Mouse (Mus musculus): ENCODE data around the gene Myom1. TPM values are rescaled to one million over a fixed set of nuclear protein-coding genes. Genes with fewer than 3 reads are reported as not detected.

Myom1 gene
- total RNA-seq, 1 experiment from 2014 or later = 6.3 TPM

GRCm38 (mm10) chr17:71089781-71090480, 87.5 kb downstream of the Myom1 start:
- no peak for ATAC-seq (replicated peaks; ENCODE audit: low read depth, poor library complexity, severe bottlenecking)

GRCm38 (mm10) chr17:71091024-71091423, 88.6 kb downstream of the Myom1 start:
- no peak for ATAC-seq (replicated peaks; ENCODE audit: low read depth, poor library complexity, severe bottlenecking)

GRCm38 (mm10) chr17:71092341-71092740, 89.9 kb downstream of the Myom1 start:
- ATAC-seq (replicated peaks; ENCODE audit: low read depth, poor library complexity, severe bottlenecking) = no peak

- ATAC-seq (replicated peaks; ENCODE audit: low read depth, poor library complexity, severe bottlenecking) = 0 out of 2 replicates have a peak, but pooled peaks have one; percentile 28
Observed at GRCm38 (mm10) chr17:71093793-71094192, 91.4 kb downstream of the Myom1 start.

GRCm38 (mm10) chr17:71094438-71094837, 92.0 kb downstream of the Myom1 start:
- no peak for ATAC-seq (replicated peaks; ENCODE audit: low read depth, poor library complexity, severe bottlenecking)

- no peak for ATAC-seq (replicated peaks; ENCODE audit: low read depth, poor library complexity, severe bottlenecking)
Observed at GRCm38 (mm10) chr17:71096557-71097208, 94.2 kb downstream of the Myom1 start.

GRCm38 (mm10) chr17:71097209-71097597, 94.8 kb downstream of the Myom1 start:
- no peak for ATAC-seq (replicated peaks; ENCODE audit: low read depth, poor library complexity, severe bottlenecking)

GRCm38 (mm10) chr17:71098606-71099005, 96.2 kb downstream of the Myom1 start:
- no peak for ATAC-seq (replicated peaks; ENCODE audit: low read depth, poor library complexity, severe bottlenecking)

GRCm38 (mm10) chr17:71102571-71103551, 100.4 kb downstream of the Myom1 start:
- peak; percentile 58 for ATAC-seq (replicated peaks; ENCODE audit: low read depth, poor library complexity, severe bottlenecking)

- no peak for ATAC-seq (replicated peaks; ENCODE audit: low read depth, poor library complexity, severe bottlenecking)
Observed at GRCm38 (mm10) chr17:71105297-71105696, 102.9 kb downstream of the Myom1 start.

- no peak for ATAC-seq (replicated peaks; ENCODE audit: low read depth, poor library complexity, severe bottlenecking)
Observed at GRCm38 (mm10) chr17:71106250-71106649, 103.8 kb downstream of the Myom1 start.

GRCm38 (mm10) chr17:71110753-71111265, 108.4 kb downstream of the Myom1 start:
- ATAC-seq (replicated peaks; ENCODE audit: low read depth, poor library complexity, severe bottlenecking) = no peak

- ATAC-seq (replicated peaks; ENCODE audit: low read depth, poor library complexity, severe bottlenecking) = no peak
Observed at GRCm38 (mm10) chr17:71112689-71113088, 110.3 kb downstream of the Myom1 start.

- ATAC-seq (replicated peaks; ENCODE audit: low read depth, poor library complexity, severe bottlenecking) = no peak
Observed at GRCm38 (mm10) chr17:71114282-71114681, 111.8 kb downstream of the Myom1 start.

GRCm38 (mm10) chr17:71117956-71118355, 115.5 kb downstream of the Myom1 start:
- ATAC-seq (replicated peaks; ENCODE audit: low read depth, poor library complexity, severe bottlenecking) = peak; percentile 93

- ATAC-seq (replicated peaks; ENCODE audit: low read depth, poor library complexity, severe bottlenecking) = 0 out of 2 replicates have a peak, but pooled peaks have one; percentile 8
Observed at GRCm38 (mm10) chr17:71118607-71119006, 116.2 kb downstream of the Myom1 start.

GRCm38 (mm10) chr17:71120626-71121025, 118.2 kb downstream of the Myom1 start:
- no peak for ATAC-seq (replicated peaks; ENCODE audit: low read depth, poor library complexity, severe bottlenecking)

- ATAC-seq (replicated peaks; ENCODE audit: low read depth, poor library complexity, severe bottlenecking) = no peak
Observed at GRCm38 (mm10) chr17:71124061-71124670, 121.7 kb downstream of the Myom1 start.

- ATAC-seq (replicated peaks; ENCODE audit: low read depth, poor library complexity, severe bottlenecking) = no peak
Observed at GRCm38 (mm10) chr17:71124674-71125073, 122.2 kb downstream of the Myom1 start.

GRCm38 (mm10) chr17:71125519-71125918, 123.1 kb downstream of the Myom1 start:
- ATAC-seq (replicated peaks; ENCODE audit: low read depth, poor library complexity, severe bottlenecking) = peak; percentile 76

Measured in common myeloid progenitor, adult 5-6 weeks (primary cell).